8 mouse cellular contexts compared by ENCODE assay signal in genomic region chr5:30465861-30466260, GRCm38 (mm10). TPM values are rescaled to one million over a fixed set of nuclear protein-coding genes. Genes with fewer than 3 reads are reported as not detected.
A peak's percentile ranks its signal among the peaks of the same experiment; 100 is the strongest.
DNase-seq lines count a peak whose midpoint lies in the region; ATAC-seq and TF ChIP-seq lines count a peak whose summit lies in the region.
"Had no signal": no experiment of that assay in that cellular context is flagged by ENCODE, and none has a peak within 500 bp of the region (broad histone marks: within the 10 kb centered on the region; RNA-seq: fewer than 3 reads in every experiment).

TSS of gene 1700001C02Rik (plus strand) at chr5:30466047.

- ATAC-seq in embryonic facial prominence, embryonic 15.5 days (ENCODE audit: insufficient number of reproducible peaks, low FRiP score, low TSS enrichment, low read depth): no peak
- peak; percentile 35 for ATAC-seq in midbrain, embryonic 13.5 days
- no peak for ATAC-seq in monocyte, adult 5-6 weeks (replicated peaks; ENCODE audit: insufficient number of reproducible peaks, low FRiP score, low TSS enrichment, poor library complexity, severe bottlenecking)

- H3K9ac ChIP-seq in embryonic facial prominence, embryonic 15.5 days: no peak within 1 kb of the TSS
- peak within 1 kb of the TSS; percentile 51 for H3K9ac ChIP-seq in midbrain, embryonic 13.5 days (replicated peaks)

- WGBS in embryonic facial prominence, embryonic 15.5 days: 21% methylated on average over 21 of the region's 21 CpGs
- 15% methylated on average over 21 of the region's 21 CpGs for WGBS in midbrain, embryonic 13.5 days

- no peak for DNase-seq in left cerebral cortex, adult 2 months (ENCODE audit: extremely low spot score in 1 of 2, low spot score in 2 of 2)
- DNase-seq in left cerebral cortex, adult 18-20 months (ENCODE audit: low spot score in 2 of 2): no peak
- DNase-seq in heart, postnatal 14 days: peak; percentile 11 to 43
- DNase-seq in thymus, postnatal 4 days: no peak

- TF ChIP-seq CTCF in left cerebral cortex, adult 2 months (IDR thresholded peaks at IDR 0.05): no peak

- peaks cover 23% of the 10 kb centered on the region for H3K4me1 ChIP-seq in embryonic facial prominence, embryonic 15.5 days
- H3K4me1 ChIP-seq in midbrain, embryonic 13.5 days (replicated peaks): peaks cover 33% of the 10 kb centered on the region

- no peak within 1 kb of the TSS for H3K27ac ChIP-seq in left cerebral cortex, adult 2 months
- no peak within 1 kb of the TSS for H3K27ac ChIP-seq in embryonic facial prominence, embryonic 15.5 days (replicated peaks)
- no peak within 1 kb of the TSS for H3K27ac ChIP-seq in midbrain, embryonic 13.5 days

- intact Hi-C loops in left cerebral cortex, adult 2 months (cut with DNase I): no loop called here
- intact Hi-C loops in heart, postnatal 14 days (cut with DNase I): no loop called here

- no peaks in the 10 kb centered on the region for H3K36me3 ChIP-seq in embryonic facial prominence, embryonic 15.5 days
- no peaks in the 10 kb centered on the region for H3K36me3 ChIP-seq in midbrain, embryonic 13.5 days

- peak within 1 kb of the TSS; percentile 44 for H3K4me2 ChIP-seq in embryonic facial prominence, embryonic 15.5 days (replicated peaks)
- peak within 1 kb of the TSS; percentile 56 for H3K4me2 ChIP-seq in midbrain, embryonic 13.5 days (replicated peaks)

- peaks cover 22% of the 10 kb centered on the region for H3K27me3 ChIP-seq in embryonic facial prominence, embryonic 15.5 days
- peaks cover 25% of the 10 kb centered on the region for H3K27me3 ChIP-seq in midbrain, embryonic 13.5 days

- no peaks in the 10 kb centered on the region for H3K9me3 ChIP-seq in embryonic facial prominence, embryonic 15.5 days (replicated peaks)
- H3K9me3 ChIP-seq in midbrain, embryonic 13.5 days: no peaks in the 10 kb centered on the region

- H3K4me3 ChIP-seq in left cerebral cortex, adult 2 months: peak within 1 kb of the TSS; percentile 28
- H3K4me3 ChIP-seq in embryonic facial prominence, embryonic 15.5 days (replicated peaks): peak within 1 kb of the TSS; percentile 22
- peak within 1 kb of the TSS; percentile 28 for H3K4me3 ChIP-seq in midbrain, embryonic 13.5 days (replicated peaks)

RNA-seq across cellular contexts. Expression of gene 1700001C02Rik, which starts in this region (rescaled TPM):
- not detected for total RNA-seq in left cerebral cortex, adult 2 months (2021)
- total RNA-seq in left cerebral cortex, adult 18-20 months (2021): not detected
- 6.7 and 19.1 TPM in 2 replicates for polyA plus RNA-seq in embryonic facial prominence, embryonic 15.5 days (2015; fragmentation: Nextera tagmentation; extraction: Ambion mirVana)
- not detected for total RNA-seq in heart, postnatal 14 days (2021)
- polyA plus RNA-seq in midbrain, embryonic 13.5 days (2015; fragmentation: Nextera tagmentation; extraction: Ambion mirVana): 0.48 TPM in 1 of 2 replicates, not detected in the other
- total RNA-seq in monocyte, adult 5-6 weeks (2017): not detected in 3 replicates
- total RNA-seq: liver, adult 2 months had no signal
- polyA plus RNA-seq: liver, adult 2 months had no signal

Comparison
In these comparisons a context has a peak if more than half of its experiments do, and no peak if none do; other contexts are left out.
1. Peak in DNase-seq in heart, postnatal 14 days; RNA of the gene not detected or under 1 TPM.
2. Peak in ATAC-seq, H3K4me3 ChIP-seq, H3K9ac ChIP-seq and H3K4me2 ChIP-seq in midbrain, embryonic 13.5 days; RNA of the gene not detected or under 1 TPM.